Mouse (Mus musculus) neural tube, embryonic 10.5 days (tissue): ENCODE data around the gene Egflam.

Source experiments
- DNase-seq: peaks from one replicate; pipeline ENCODE4 v3.0.0-alpha.2; 2017; ENCODE audit warnings: low spot score; ENCODE audit errors: extremely low spot score

The Egflam gene

GRCm38 (mm10) chr15:7397818-7398608 is at the start of gene Egflam:
Gene Egflam, minus strand, starts transcription at chr15:7398395.
- DNase-seq, result peak; percentile 78

GRCm38 (mm10) chr15:7443396-7444315 is 45.5 kb upstream of the Egflam start:
- DNase-seq, result no peak

GRCm38 (mm10) chr15:7442148-7443100 is 44.2 kb upstream of the Egflam start:
- DNase-seq, result no peak

- no peak for DNase-seq
Measured at GRCm38 (mm10) chr15:7424282-7424681, 26.1 kb upstream of the Egflam start.

GRCm38 (mm10) chr15:7404521-7404920 is 6.3 kb upstream of the Egflam start:
- DNase-seq, result no peak

- DNase-seq, result peak; percentile 34
Measured at GRCm38 (mm10) chr15:7398609-7399540, 680 bp upstream of the Egflam start.

- no peak for DNase-seq
Measured at GRCm38 (mm10) chr15:7397446-7397817, 763 bp downstream of the Egflam start.

GRCm38 (mm10) chr15:7383349-7383748 is 14.8 kb downstream of the Egflam start:
- no peak for DNase-seq

- no peak for DNase-seq
Measured at GRCm38 (mm10) chr15:7382457-7382856, 15.7 kb downstream of the Egflam start.

- no peak for DNase-seq
Measured at GRCm38 (mm10) chr15:7352635-7353051, 45.6 kb downstream of the Egflam start.

- DNase-seq, result no peak
Measured at GRCm38 (mm10) chr15:7340703-7341309, 57.4 kb downstream of the Egflam start.

GRCm38 (mm10) chr15:7334517-7335298 is 63.5 kb downstream of the Egflam start:
- DNase-seq, result no peak

- no peak for DNase-seq
Measured at GRCm38 (mm10) chr15:7332875-7333274, 65.3 kb downstream of the Egflam start.

- no peak for DNase-seq
Measured at GRCm38 (mm10) chr15:7322599-7323311, 75.4 kb downstream of the Egflam start.

- DNase-seq, result no peak
Measured at GRCm38 (mm10) chr15:7320901-7321300, 77.3 kb downstream of the Egflam start.

- DNase-seq, result no peak
Measured at GRCm38 (mm10) chr15:7315539-7315938, 82.7 kb downstream of the Egflam start.

GRCm38 (mm10) chr15:7308711-7309110 is 89.5 kb downstream of the Egflam start:
- peak; percentile 17 for DNase-seq

GRCm38 (mm10) chr15:7299892-7300291 is 98.3 kb downstream of the Egflam start:
- DNase-seq, result no peak
